Mouse (Mus musculus) brain, embryonic 14.5 days (tissue): ENCODE data around the gene Anxa11. TPM values are rescaled to one million over a fixed set of nuclear protein-coding genes. Genes with fewer than 3 reads are reported as not detected.
"Not testable (repeated sequence)": the region's sequence is repeated elsewhere in the genome, so short reads cannot be mapped to it uniquely, and the experiment has no call there.

ENCODE experiments used
- DNase-seq: peaks from one replicate; pipeline ENCODE4 v3.0.0-alpha.2; 2011; ENCODE audit warnings: low read depth
- CTCF ChIP-seq: fragments of 200-500 bp; IDR thresholded peaks from 2 replicates; pipeline ENCODE4 v1.5.1; 2012; ENCODE audit warnings: inconsistent platforms, mild to moderate bottlenecking, moderate library complexity, borderline replicate concordance; ENCODE audit not compliant: insufficient read depth, insufficient read length; ENCODE audit errors: extremely low read depth
- POLR2A ChIP-seq: fragments of 200-500 bp; IDR thresholded peaks from 2 replicates; pipeline ENCODE4 v1.6.1; 2012; ENCODE audit warnings: mild to moderate bottlenecking, inconsistent platforms, borderline replicate concordance; ENCODE audit not compliant: poor library complexity, insufficient read depth, insufficient read length, severe bottlenecking; ENCODE audit errors: extremely low read depth
- polyA plus RNA-seq: library from polyadenylated mRNA; depleted of rRNA; stranded (reverse); fragments of >200 nt; gene quantifications from 2 replicates; pipeline ENCODE4 v1.2.3, GENCODE M21; 2012; rRNA removed

The Anxa11 gene
- polyA plus RNA-seq: 2.3 and 3.4 TPM in 2 replicates

DNA sequence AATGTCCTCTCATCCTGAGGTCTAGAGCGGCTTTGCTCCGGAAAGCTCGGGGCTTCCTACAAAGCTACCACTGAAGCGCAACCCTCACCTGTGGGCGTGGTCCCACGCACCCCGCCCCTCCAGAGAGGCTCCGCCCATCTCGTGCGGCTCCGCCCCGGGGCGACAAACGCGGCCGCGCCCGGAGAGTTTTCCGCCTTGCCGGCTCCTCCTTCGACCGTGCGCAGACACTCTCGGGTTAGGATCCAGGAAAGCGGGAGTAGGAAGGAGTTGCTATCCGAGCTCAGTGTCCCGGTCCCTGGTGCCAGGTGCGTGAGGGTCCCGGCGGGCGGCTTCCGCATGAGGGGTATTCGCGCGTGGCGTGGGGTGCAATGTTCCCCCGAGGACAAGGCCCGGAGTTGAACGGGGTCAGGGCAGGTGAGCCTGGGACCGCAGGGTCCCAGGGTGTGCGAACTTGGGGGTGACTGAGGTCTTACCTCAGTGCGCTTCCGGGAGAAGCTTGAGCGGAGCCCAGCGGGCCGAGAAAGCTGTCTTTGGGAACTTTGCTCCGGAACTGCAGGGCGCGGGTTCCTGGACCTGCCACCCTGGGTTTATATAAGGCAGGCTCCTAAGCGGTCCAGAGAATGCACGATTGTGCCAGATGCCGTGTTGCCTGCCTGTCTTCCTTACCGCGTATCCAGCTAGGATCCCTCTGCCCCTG, at the start of gene Anxa11:
Gene Anxa11 (plus strand): TSS at position 166 of the 697 bp plus-strand sequence.
- peak; percentile 56 for DNase-seq
- no peak for TF ChIP-seq POLR2A
- no peak for TF ChIP-seq CTCF

DNA sequence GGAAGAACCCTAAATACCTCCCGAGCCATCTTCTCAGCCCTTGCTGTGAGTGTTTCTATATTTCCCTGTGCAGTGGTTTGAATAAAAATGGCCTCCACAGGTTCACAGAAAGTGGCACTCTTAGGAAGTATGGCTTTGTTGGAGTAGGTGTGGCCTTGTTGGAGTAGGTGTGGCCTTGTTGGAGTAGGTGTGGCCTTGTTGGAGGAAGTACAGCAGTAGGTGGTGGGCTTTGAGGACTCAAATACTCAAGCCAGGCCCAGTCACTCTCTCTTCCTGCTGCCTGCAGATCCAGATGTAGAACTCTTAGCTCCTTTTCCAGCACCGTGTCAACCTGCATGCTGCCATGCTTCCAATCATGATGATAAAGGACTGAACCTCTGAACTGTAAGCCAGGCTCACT, 47.6 kb upstream of the Anxa11 start:
- TF ChIP-seq POLR2A (no peak), CTCF (no peak)
- no peak for DNase-seq

GRCm38 (mm10) chr14:25795067-25795466, 46.9 kb upstream of the Anxa11 start:
- TF ChIP-seq CTCF (no peak), POLR2A (no peak)
- no peak for DNase-seq

DNA sequence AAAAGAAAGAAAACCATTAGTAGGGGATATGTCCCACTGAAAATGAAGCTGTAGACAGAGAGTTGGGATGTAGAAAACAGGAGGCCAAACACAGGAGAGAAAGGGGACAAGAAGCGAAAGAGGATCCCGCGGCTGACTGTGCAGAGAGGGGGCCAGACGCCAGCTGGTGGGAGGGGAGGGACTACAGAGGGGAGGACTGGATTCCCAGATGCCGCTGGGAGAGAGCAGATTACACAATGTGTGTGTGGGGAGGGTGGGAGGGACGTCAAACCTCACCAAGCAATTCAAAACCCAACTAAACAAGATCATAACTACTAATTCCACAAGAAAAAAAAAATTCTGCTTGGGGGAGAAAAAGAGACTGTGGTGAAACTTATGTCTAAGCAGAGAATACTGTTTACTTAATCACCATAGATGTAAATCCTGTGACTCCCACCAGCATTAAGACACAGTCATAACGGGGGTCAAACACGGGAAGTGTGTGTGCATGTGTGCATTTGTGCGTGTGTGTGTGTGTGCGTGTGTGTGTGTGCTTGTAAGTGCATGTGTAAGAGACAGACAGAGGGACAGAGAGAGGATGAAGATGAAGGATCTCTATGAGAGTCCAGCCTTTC, 46.3 kb upstream of the Anxa11 start:
- no peak for TF ChIP-seq CTCF
- TF ChIP-seq POLR2A: no peak
- DNase-seq: peak; percentile 80

- TF ChIP-seq POLR2A: no peak
- TF ChIP-seq CTCF: no peak
- DNase-seq: no peak
Measured at GRCm38 (mm10) chr14:25796619-25797018, 45.3 kb upstream of the Anxa11 start.

DNA sequence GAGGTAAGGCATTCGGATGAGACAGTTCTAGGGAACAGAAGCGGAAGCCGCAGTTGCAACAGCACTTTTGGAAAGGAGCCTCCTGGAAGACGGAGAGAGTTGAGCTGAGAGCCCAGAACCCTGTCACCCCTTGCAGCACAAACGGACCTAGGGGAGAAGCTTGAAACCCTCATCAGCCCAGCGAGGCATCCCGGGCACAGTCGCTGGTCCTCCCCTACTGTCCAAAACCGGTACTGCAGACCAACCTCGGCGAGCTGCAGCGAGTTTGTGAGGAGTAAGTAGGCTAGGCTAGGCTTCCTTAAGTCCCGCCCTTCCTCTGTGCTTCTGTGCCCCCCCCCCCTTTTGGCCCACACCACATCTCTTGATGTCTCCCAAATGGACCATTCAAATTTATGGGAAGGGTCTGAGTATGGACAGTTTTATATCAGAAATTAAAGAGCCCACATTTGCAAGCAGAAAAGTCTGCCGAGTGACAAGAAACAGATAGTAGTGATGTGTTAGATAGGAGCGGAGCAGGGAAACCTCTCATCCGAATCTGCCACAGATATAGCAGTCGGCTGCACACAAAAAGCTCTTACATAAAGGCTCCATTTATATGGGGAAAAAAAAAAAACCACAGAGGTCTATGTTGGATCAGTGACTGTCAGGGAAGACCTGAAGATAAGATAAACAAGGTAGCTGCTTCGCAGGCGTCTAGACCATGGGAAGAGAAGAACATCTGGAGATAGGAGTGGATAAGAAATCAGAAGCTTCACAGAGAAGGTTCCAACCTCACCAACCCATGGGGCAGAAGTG, 41.6 kb upstream of the Anxa11 start:
- peak; percentile 93 for TF ChIP-seq CTCF
- no peak for TF ChIP-seq POLR2A
- DNase-seq: peak; percentile 79

GRCm38 (mm10) chr14:25802511-25802910, 39.4 kb upstream of the Anxa11 start:
- no peak for DNase-seq
- no peak for TF ChIP-seq POLR2A
- TF ChIP-seq CTCF: no peak

- no peak for DNase-seq
- no peak for TF ChIP-seq CTCF
- TF ChIP-seq POLR2A: no peak
Measured at GRCm38 (mm10) chr14:25803246-25803809, 38.6 kb upstream of the Anxa11 start.

DNA sequence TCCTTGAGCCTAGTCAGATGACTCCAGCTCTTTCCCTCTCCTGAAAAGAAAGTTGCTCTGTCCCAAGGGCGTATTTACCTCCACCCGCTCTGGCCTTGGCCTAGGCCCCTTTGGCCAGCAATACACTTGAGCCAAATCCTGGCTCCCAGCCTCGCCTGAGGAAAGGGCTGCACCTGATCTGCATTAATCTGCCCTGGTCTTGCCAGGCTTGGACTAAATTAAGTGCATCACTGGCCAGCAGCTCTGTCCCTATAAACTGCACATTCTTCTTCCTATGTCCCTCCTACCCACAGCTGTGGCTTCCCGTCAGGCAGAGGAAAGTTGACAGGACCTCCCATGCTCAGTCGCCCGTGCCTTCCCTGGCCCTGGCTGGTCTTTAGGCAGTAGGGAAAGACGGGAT, 36.1 kb upstream of the Anxa11 start:
- no peak for DNase-seq
- TF ChIP-seq POLR2A (no peak), CTCF (no peak)

GRCm38 (mm10) chr14:25806561-25806960, 35.4 kb upstream of the Anxa11 start:
- DNase-seq: no peak

GRCm38 (mm10) chr14:25811026-25811425, 30.9 kb upstream of the Anxa11 start:
- DNase-seq: not testable (repeated sequence)

More at GRCm38 (mm10) chr14:25806561-25806960, 35.4 kb upstream of the Anxa11 start:
- TF ChIP-seq CTCF (no peak), POLR2A (no peak)
